Mouse (Mus musculus) kidney, adult 2 months (tissue): ENCODE results near the gene Crhr1. TPM values are rescaled to one million over a fixed set of nuclear protein-coding genes. Genes with fewer than 3 reads are reported as not detected.
"Not testable (repeated sequence)": the region's sequence is repeated elsewhere in the genome, so short reads cannot be mapped to it uniquely, and the experiment has no call there.

Experiments used
- DNase-seq: peaks from one replicate; pipeline ENCODE4 v3.0.0; 2021
- H3K27ac ChIP-seq: fragments of 200-500 bp; 2 replicates; pipeline ENCODE4 v1.5.1; 2012; ENCODE audit warnings: low read depth, low read length, control low read depth, inconsistent platforms; ENCODE audit not compliant: insufficient read depth
- H3K27me3 ChIP-seq: fragments of 200-500 bp; replicated peaks from 2 replicates; pipeline ENCODE4 v1.6.1; 2012; ENCODE audit warnings: mild to moderate bottlenecking, moderate library complexity, low read length, inconsistent platforms; ENCODE audit not compliant: control insufficient read depth, insufficient read depth
- H3K36me3 ChIP-seq: fragments of 200-500 bp; 2 replicates; pipeline ENCODE4 v1.6.1; 2012; ENCODE audit warnings: mild to moderate bottlenecking, moderate library complexity, low read length, inconsistent platforms; ENCODE audit not compliant: control insufficient read depth, insufficient read depth
- H3K4me1 ChIP-seq: fragments of 200-500 bp; 2 replicates; pipeline ENCODE4 v1.6.1; 2011; ENCODE audit warnings: low read length; ENCODE audit not compliant: control insufficient read depth, insufficient read depth
- H3K4me3 ChIP-seq: fragments of 200-500 bp; 2 replicates; pipeline ENCODE4 v1.5.1; 2011; ENCODE audit warnings: mild to moderate bottlenecking, low read depth, low read length, control low read depth; ENCODE audit not compliant: insufficient read depth
- CTCF ChIP-seq: fragments of 200-500 bp; conservative IDR thresholded peaks from 2 replicates; pipeline ENCODE4 v1.5.1; 2011; ENCODE audit warnings: low read depth, mild to moderate bottlenecking, control low read depth, low read length, moderate library complexity, mixed read lengths; ENCODE audit not compliant: insufficient read depth, insufficient read length
- POLR2A ChIP-seq: fragments of 200-500 bp; IDR thresholded peaks from one replicate; pipeline ENCODE4 v1.6.1; 2011; ENCODE audit warnings: low read depth, low read length, control low read depth
- WGBS: fragments of 180-500 bp; shearing (Covaris S2); methylation state at CpG from one replicate; pipeline ENCODE4 v1.1.7; 2018; 5-methylcytosine and 5-hydroxymethylcytosine counted together
- polyA plus RNA-seq: library from polyadenylated mRNA; depleted of rRNA; stranded (reverse); fragments of >200 nt; gene quantifications from 2 replicates; pipeline ENCODE4 v1.2.3, GENCODE M21; 2012

Gene Crhr1
- polyA plus RNA-seq, 1 experiment: not detected

DNA sequence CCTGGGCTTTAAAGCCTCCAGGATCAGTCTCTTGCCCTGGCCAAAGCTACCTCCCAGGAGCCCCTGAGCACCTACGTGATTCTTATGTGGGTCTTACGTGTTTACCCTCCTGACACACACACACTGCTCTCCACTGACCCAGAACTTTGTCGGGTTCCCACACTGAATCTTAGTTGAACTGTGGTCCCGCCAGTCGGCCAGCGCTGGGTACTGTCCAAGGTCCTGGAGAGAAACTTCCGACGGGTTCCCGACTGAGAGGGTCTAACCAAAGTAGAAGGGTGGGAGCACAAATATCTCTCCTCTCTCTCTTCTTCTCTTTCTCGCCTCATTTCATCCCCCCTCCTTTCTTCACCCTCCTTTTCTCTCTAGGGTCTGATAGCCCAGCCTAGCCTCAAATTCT, 65.2 kb downstream of the Crhr1 start:
- Histone ChIP-seq H3K27me3 (no peaks in the 10 kb centered on the region), H3K4me1 (no peaks in the 10 kb centered on the region), H3K27ac (no peak overlapping the region), H3K4me3 (no peak overlapping the region), H3K36me3 (no peaks in the 10 kb centered on the region)
- 3% methylated on average over 10 of the region's 10 CpGs for WGBS
- TF ChIP-seq POLR2A (no peak), CTCF (no peak)
- DNase-seq: peak; percentile 7

DNA sequence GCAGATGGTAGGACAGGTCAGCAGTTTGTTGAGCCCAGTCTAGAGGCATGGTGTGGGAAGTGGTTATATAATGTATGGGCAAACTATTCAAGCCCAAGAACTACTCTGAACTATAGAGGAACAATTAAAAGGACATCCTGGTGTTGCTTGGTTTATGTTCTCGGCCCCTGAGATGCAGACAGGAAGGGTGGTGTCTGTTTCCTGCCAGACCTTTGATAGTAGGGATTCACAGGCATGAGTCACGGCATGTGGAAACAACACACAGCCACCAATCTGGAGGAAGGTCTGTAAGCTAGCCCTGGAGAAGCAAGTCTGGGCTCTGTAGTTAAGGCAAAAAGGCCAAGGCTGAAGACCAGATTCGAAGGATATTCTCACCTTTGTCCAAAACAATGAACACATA, 70.6 kb downstream of the Crhr1 start:
- no peak overlapping the region for H3K4me3 ChIP-seq
- H3K36me3 ChIP-seq: no peaks in the 10 kb centered on the region
- no peak overlapping the region for H3K27ac ChIP-seq
- H3K4me1 ChIP-seq: no peaks in the 10 kb centered on the region
- no peak for DNase-seq
- TF ChIP-seq POLR2A: no peak
- no peak for TF ChIP-seq CTCF
- 59% methylated on average over 3 of the region's 3 CpGs for WGBS
- H3K27me3 ChIP-seq: no peaks in the 10 kb centered on the region

GRCm38 (mm10) chr11:104206573-104206972, 73.9 kb downstream of the Crhr1 start:
- H3K27me3 ChIP-seq: no peaks in the 10 kb centered on the region
- H3K27ac ChIP-seq: no peak overlapping the region
- TF ChIP-seq POLR2A (no peak), CTCF (no peak)
- H3K4me3 ChIP-seq: no peak overlapping the region
- H3K36me3 ChIP-seq: no peaks in the 10 kb centered on the region
- DNase-seq: no peak
- 45% methylated on average over 4 of the region's 4 CpGs for WGBS
- H3K4me1 ChIP-seq: no peaks in the 10 kb centered on the region

- 64% methylated on average over 3 of the region's 3 CpGs for WGBS
- DNase-seq: no peak
- TF ChIP-seq POLR2A (no peak), CTCF (no peak)
- no peaks in the 10 kb centered on the region for H3K4me1 ChIP-seq
- H3K27me3 ChIP-seq: no peaks in the 10 kb centered on the region
- H3K36me3 ChIP-seq: no peaks in the 10 kb centered on the region
- no peak overlapping the region for H3K4me3 ChIP-seq
- no peak overlapping the region for H3K27ac ChIP-seq
These were observed 76.4 kb downstream of the Crhr1 start for GRCm38 (mm10) chr11:104209041-104209440.

GRCm38 (mm10) chr11:104211251-104211650, 78.6 kb downstream of the Crhr1 start:
- H3K36me3 ChIP-seq: no peaks in the 10 kb centered on the region
- TF ChIP-seq POLR2A (no peak), CTCF (no peak)
- no peak for DNase-seq
- H3K4me1 ChIP-seq: no peaks in the 10 kb centered on the region
- H3K27ac ChIP-seq: no peak overlapping the region
- no peaks in the 10 kb centered on the region for H3K27me3 ChIP-seq
- WGBS: 88% methylated on average over 6 of the region's 6 CpGs
- H3K4me3 ChIP-seq: no peak overlapping the region

DNA sequence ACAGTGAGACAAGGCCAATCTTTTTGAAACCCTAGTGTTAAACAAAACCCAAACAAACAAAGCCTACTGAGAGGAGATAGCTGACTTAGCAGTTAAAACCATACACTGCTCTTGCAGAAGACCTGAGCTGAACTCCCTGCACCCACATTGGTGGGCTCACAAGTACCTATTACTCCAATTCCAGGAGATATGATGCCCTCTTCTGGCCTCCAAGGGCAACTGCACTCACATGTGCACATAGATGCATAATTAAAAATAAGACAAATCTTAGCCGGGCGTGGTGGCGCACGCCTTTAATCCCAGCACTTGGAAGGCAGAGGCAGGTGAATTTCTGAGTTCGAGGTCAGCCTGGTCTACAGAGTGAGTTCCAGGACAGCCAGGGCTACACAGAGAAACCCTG, 81.5 kb downstream of the Crhr1 start:
- 98% methylated on average over 5 of the region's 5 CpGs for WGBS

DNA sequence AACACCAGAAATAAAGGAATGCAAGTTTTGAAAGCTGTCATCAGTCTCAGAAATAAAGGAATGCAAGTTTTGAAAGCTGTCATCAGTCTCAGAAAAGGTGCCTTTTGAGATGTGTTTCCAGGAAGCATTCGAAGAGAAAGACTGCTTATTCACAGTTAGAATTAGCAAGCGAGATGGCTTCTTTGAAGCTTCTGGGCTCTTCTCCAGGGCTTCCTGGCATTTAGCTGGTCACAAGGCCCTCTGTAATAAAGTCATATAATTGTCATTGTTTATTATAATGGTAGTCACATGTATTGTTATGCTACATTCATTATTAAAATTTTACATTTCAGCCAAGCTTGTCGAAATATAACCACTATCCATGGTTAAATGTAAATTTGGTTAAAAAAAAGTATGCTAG, 85.4 kb downstream of the Crhr1 start:
- no peaks in the 10 kb centered on the region for H3K27me3 ChIP-seq
- TF ChIP-seq POLR2A: no peak
- TF ChIP-seq CTCF: no peak
- no peaks in the 10 kb centered on the region for H3K4me1 ChIP-seq
- no peak for DNase-seq
- H3K4me3 ChIP-seq: no peak overlapping the region
- no peak overlapping the region for H3K27ac ChIP-seq
- 75% methylated on average over 3 of the region's 3 CpGs for WGBS
- no peaks in the 10 kb centered on the region for H3K36me3 ChIP-seq

More for the DNA sequence above, 81.5 kb downstream of the Crhr1 start:
- H3K27ac ChIP-seq, H3K4me1 ChIP-seq, H3K27me3 ChIP-seq, DNase-seq, H3K4me3 ChIP-seq, H3K36me3 ChIP-seq: not testable (repeated sequence)

DNA sequence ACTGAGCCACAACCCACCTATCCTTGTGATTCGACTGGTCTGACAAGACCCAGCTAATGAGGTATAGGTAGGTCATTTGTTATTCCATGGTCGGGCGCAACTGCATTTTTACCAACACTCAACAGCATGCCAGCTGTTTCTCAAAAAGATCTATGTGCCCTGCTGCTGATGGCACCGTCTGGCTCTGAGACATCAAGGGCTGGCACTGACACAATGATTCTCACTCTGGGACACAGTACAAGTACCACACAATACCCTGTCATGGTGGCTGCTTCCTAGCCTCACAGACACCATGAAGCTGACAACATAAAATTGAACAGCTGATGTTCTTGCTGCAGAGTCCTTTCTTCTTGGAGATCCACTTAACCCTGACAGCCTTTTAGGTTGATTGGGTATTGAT, 87.6 kb downstream of the Crhr1 start:
- no peak for TF ChIP-seq CTCF
- no peak for TF ChIP-seq POLR2A
- H3K4me1 ChIP-seq: no peaks in the 10 kb centered on the region
- no peak for DNase-seq
- H3K27me3 ChIP-seq: no peaks in the 10 kb centered on the region
- WGBS: 68% methylated on average over 4 of the region's 4 CpGs
- H3K4me3 ChIP-seq: no peak overlapping the region
- no peaks in the 10 kb centered on the region for H3K36me3 ChIP-seq
- no peak overlapping the region for H3K27ac ChIP-seq
